Mouse (Mus musculus): Measurements from ENCODE around the gene Fyn.

DNA sequence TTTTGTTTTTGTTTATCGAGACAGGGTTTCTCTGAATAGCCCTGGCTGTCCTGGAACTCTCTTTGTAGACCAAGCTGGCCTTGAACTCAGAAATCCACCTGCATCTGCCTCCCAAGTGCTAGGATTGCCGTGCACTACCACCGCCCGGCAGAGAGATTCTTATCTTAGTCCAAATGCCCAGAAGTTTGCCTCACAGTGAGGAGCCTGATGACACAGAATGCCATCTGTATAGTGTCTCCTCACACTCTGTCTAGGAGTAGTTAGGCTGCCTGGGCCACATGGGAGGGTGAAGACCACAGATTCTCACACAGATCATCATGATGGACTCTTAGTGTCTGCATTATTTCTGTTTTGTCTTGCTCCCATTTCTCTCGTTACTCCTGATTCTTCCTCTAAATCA is 140.1 kb downstream of the Fyn start:
- TF ChIP-seq CTCF (IDR thresholded peaks at IDR 0.05; ENCODE audit: borderline replicate concordance, extremely low read depth, insufficient read depth, insufficient read length): no peak
- TF ChIP-seq POLR2A (IDR thresholded peaks at IDR 0.05; ENCODE audit: borderline replicate concordance, extremely low read depth, insufficient read depth, insufficient read length, poor library complexity, severe bottlenecking): no peak

Measured in brain, embryonic 14.5 days (tissue).